Mouse (Mus musculus) hindbrain, postnatal 0 days (tissue): Measurements from ENCODE around the gene Ccdc124. TPM values are rescaled to one million over a fixed set of nuclear protein-coding genes. Genes with fewer than 3 reads are reported as not detected.

Source experiments
- ATAC-seq: fragments of 200-750 bp; cut with Nextera tagmentation; 2 replicates; pipeline ENCODE4 v1.8.0; 2017; ENCODE audit warnings: mild to moderate bottlenecking, moderate TSS enrichment, moderate library complexity
- DNase-seq: peaks from one replicate; pipeline ENCODE4 v3.0.0-alpha.2; 2015; ENCODE audit warnings: low spot score
- H3K27ac ChIP-seq: fragments of 300-500 bp; sonication (generic); 2 replicates; pipeline ENCODE4 v1.5.1; 2014; ENCODE audit warnings: mild to moderate bottlenecking
- H3K27me3 ChIP-seq: fragments of 300-500 bp; sonication (generic); 2 replicates; pipeline ENCODE4 v1.6.1; 2014; ENCODE audit warnings: low read length, mixed read lengths; ENCODE audit not compliant: insufficient read depth
- H3K36me3 ChIP-seq: fragments of 300-500 bp; sonication (generic); 2 replicates; pipeline ENCODE4 v1.6.1; 2014; ENCODE audit warnings: low read length, mixed read lengths; ENCODE audit not compliant: insufficient read depth
- H3K4me1 ChIP-seq: fragments of 300-500 bp; sonication (generic); 2 replicates; pipeline ENCODE4 v1.6.1; 2014; ENCODE audit warnings: antibody characterized with exemption, low read length, mixed read lengths; ENCODE audit not compliant: insufficient read depth
- H3K4me2 ChIP-seq: fragments of 300-500 bp; sonication (generic); 2 replicates; pipeline ENCODE4 v1.6.1; 2014; ENCODE audit warnings: low read depth, mild to moderate bottlenecking, low read length, moderate library complexity, mixed read lengths
- H3K4me3 ChIP-seq: fragments of 300-500 bp; sonication (generic); 2 replicates; pipeline ENCODE4 v1.5.1; 2014; ENCODE audit warnings: low read length
- H3K9ac ChIP-seq: fragments of 300-500 bp; sonication (generic); replicated peaks from 2 replicates; pipeline ENCODE4 v1.6.1; 2014; ENCODE audit warnings: mild to moderate bottlenecking, low read length, moderate library complexity, mixed read lengths
- H3K9me3 ChIP-seq: fragments of 300-500 bp; sonication (generic); 2 replicates; pipeline ENCODE4 v1.6.1; 2016; ENCODE audit warnings: low read length, mixed read lengths
- CTCF ChIP-seq: IDR thresholded peaks from 2 replicates; pipeline ENCODE4 v1.5.1; 2016; ENCODE audit warnings: antibody characterized with exemption, control low read depth, low read depth
- WGBS: fragments of 180-500 bp; shearing (Covaris S2); extraction: QIAGEN DNeasy Blood & Tissue Kit; methylation state at CpG from one replicate; pipeline ENCODE4 v1.1.7; 2014; 5-methylcytosine and 5-hydroxymethylcytosine counted together
- polyA plus RNA-seq: library from polyadenylated mRNA; unstranded; fragments of >200 nt; fragmentation: Nextera tagmentation; extraction: Ambion mirVana; gene quantifications from 2 replicates; pipeline ENCODE4 v1.2.1, GENCODE M21; 2015
- total RNA-seq: library from RNA; depleted of rRNA; stranded (reverse); fragments of >200 nt; gene quantifications from 2 replicates; pipeline ENCODE4 v1.2.3, GENCODE M21; 2014; rRNA removed

Gene Ccdc124
- total RNA-seq (36.0 and 45.1 TPM in 2 replicates), polyA plus RNA-seq (145 and 154 TPM in 2 replicates)

DNA sequence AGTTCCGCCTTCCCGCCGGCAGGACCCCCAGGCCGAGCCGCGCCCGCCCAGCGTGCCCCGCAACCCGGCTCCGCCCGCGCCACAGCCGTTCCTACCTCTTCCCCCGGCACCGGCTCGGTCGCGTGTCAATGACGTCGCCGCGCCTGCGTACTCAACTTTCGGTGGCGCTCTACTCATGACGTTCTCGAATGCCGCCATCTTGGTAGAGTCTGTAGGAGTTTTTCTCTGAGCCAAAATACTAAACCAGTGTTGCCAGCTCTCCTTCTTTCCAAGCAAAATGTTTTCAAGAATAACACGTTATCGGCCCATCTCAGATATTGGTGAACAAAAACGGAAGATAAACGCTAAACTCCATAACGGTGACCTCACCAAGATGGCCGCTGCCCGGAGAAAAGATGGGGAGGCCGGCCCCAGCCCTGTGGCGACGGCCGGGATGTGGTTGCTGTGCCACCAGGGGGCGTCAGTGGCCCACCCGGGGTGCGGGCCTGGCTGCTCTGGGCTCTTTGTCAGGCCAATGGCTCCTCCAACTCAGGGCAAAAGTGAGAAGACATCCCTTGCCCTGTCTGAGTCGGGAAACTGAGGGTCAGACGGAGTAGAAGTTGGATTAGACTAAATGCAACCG, at the start of gene Ccdc124:
Gene Ccdc124 (minus strand): TSS at position 572 of the 622 bp plus-strand sequence.
- peak within 1 kb of the TSS; percentile 97 for H3K4me2 ChIP-seq
- under 1% methylated on average over 46 of the region's 46 CpGs for WGBS
- H3K4me3 ChIP-seq, result peak within 1 kb of the TSS; percentile 92
- peak; percentile 97 for DNase-seq
- peak; percentile 95 for TF ChIP-seq CTCF
- peak; percentile 92 for ATAC-seq
- H3K9ac ChIP-seq, result peak within 1 kb of the TSS; percentile 70
- no peaks in the 10 kb centered on the region for H3K36me3 ChIP-seq
- peaks cover 8% of the 10 kb centered on the region; the same call in 1 of the 2 replicates for H3K4me1 ChIP-seq
- H3K27me3 ChIP-seq, result no peaks in the 10 kb centered on the region
- no peaks in the 10 kb centered on the region for H3K9me3 ChIP-seq
- peak within 1 kb of the TSS; percentile 84 for H3K27ac ChIP-seq

GRCm38 (mm10) chr8:70920049-70920922, 46.6 kb upstream of the Ccdc124 start:
- no peak overlapping the region for H3K4me3 ChIP-seq
- no peaks in the 10 kb centered on the region for H3K9me3 ChIP-seq
- WGBS, result 87% methylated on average over 9 of the region's 9 CpGs
- TF ChIP-seq CTCF, result no peak
- H3K4me1 ChIP-seq, result no peaks in the 10 kb centered on the region
- H3K27ac ChIP-seq, result no peak overlapping the region
- H3K36me3 ChIP-seq, result peaks cover 39% of the 10 kb centered on the region
- H3K9ac ChIP-seq, result no peak overlapping the region
- H3K27me3 ChIP-seq, result no peaks in the 10 kb centered on the region
- DNase-seq, result no peak
- H3K4me2 ChIP-seq, result no peak overlapping the region
- ATAC-seq, result no peak

GRCm38 (mm10) chr8:70914704-70915103, 41.0 kb upstream of the Ccdc124 start:
- 92% methylated on average over 17 of the region's 17 CpGs for WGBS
- no peak for TF ChIP-seq CTCF
- DNase-seq (no peak), ATAC-seq (no peak)
- no peak overlapping the region for H3K4me2 ChIP-seq
- H3K27ac ChIP-seq, result no peak overlapping the region
- no peak overlapping the region for H3K9ac ChIP-seq
- H3K36me3 ChIP-seq, result peaks cover 67% of the 10 kb centered on the region
- H3K27me3 ChIP-seq, result no peaks in the 10 kb centered on the region
- H3K9me3 ChIP-seq, result no peaks in the 10 kb centered on the region
- H3K4me1 ChIP-seq, result no peaks in the 10 kb centered on the region
- no peak overlapping the region for H3K4me3 ChIP-seq

DNA sequence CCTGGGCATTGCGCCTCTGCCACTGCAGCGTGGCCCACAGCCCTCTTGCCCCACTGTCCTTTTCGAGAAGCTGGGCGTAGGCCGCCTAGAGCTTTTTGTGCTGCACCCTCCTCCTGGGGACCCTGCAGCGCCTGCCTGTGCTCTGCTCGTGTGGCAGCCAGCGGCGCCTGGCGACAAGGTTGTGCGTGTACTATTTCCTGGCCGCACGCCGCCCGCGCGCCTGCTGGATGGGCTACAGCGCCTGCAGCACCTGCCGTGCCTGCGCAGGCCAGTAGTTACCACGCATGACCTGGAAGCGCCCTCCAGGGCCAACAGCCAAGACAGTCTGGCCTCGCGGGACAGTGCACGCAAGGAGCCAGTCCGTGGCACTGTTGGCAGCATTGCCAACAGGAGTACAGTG, 39.8 kb upstream of the Ccdc124 start:
- H3K27me3 ChIP-seq, result no peaks in the 10 kb centered on the region
- 93% methylated on average over 26 of the region's 26 CpGs for WGBS
- no peaks in the 10 kb centered on the region for H3K4me1 ChIP-seq
- no peak for ATAC-seq
- DNase-seq, result no peak
- TF ChIP-seq CTCF, result no peak
- peaks cover 64% of the 10 kb centered on the region for H3K36me3 ChIP-seq
- no peak overlapping the region for H3K4me3 ChIP-seq
- no peaks in the 10 kb centered on the region for H3K9me3 ChIP-seq
- no peak overlapping the region for H3K9ac ChIP-seq
- H3K27ac ChIP-seq, result no peak overlapping the region
- no peak overlapping the region for H3K4me2 ChIP-seq

- H3K9me3 ChIP-seq, result no peaks in the 10 kb centered on the region
- no peak for DNase-seq
- no peak for TF ChIP-seq CTCF
- ATAC-seq, result no peak
- H3K4me1 ChIP-seq, result no peaks in the 10 kb centered on the region
- peaks cover 60% of the 10 kb centered on the region for H3K36me3 ChIP-seq
- H3K27ac ChIP-seq, result no peak overlapping the region
- H3K9ac ChIP-seq, result no peak overlapping the region
- no peak overlapping the region for H3K4me2 ChIP-seq
- H3K4me3 ChIP-seq, result no peak overlapping the region
- 96% methylated on average over 30 of the region's 30 CpGs for WGBS
- no peaks in the 10 kb centered on the region for H3K27me3 ChIP-seq
Measured at GRCm38 (mm10) chr8:70912955-70913354, 39.2 kb upstream of the Ccdc124 start.

DNA sequence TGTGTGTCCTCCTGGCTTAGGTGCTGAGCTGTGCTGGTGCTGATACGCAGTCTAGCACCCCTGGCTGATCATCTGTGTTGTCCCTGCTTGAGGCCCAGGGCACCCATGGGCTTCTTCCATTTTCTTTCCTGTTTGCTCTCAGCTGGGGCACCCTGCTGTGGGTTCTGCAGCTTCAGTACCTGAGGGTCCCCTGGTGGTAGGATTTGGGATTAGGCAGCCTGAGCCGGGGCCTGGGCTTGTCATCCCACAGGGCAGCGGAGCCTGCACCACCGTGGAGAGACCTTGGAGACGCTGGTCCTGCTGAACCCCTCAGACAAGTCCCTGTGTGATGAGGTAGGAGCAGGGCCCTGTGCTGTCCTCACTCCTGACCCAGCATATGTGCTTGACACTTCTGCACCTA, 37.9 kb upstream of the Ccdc124 start:
- no peak overlapping the region for H3K27ac ChIP-seq
- H3K4me2 ChIP-seq, result no peak overlapping the region
- H3K36me3 ChIP-seq, result peaks cover 48% of the 10 kb centered on the region
- ATAC-seq, result no peak
- no peak overlapping the region for H3K4me3 ChIP-seq
- H3K9ac ChIP-seq, result no peak overlapping the region
- H3K27me3 ChIP-seq, result no peaks in the 10 kb centered on the region
- DNase-seq, result no peak
- peak; percentile 48 for TF ChIP-seq CTCF
- WGBS, result 82% methylated on average over 5 of the region's 5 CpGs
- peaks cover 6% of the 10 kb centered on the region; the same call in 1 of the 2 replicates for H3K4me1 ChIP-seq
- H3K9me3 ChIP-seq, result no peaks in the 10 kb centered on the region

- Histone ChIP-seq H3K4me1 (peaks cover 7% of the 10 kb centered on the region; the same call in 1 of the 2 replicates), H3K9me3 (no peaks in the 10 kb centered on the region), H3K4me2 (no peak overlapping the region), H3K27me3 (no peaks in the 10 kb centered on the region), H3K27ac (no peak overlapping the region), H3K9ac (no peak overlapping the region), H3K4me3 (no peak overlapping the region), H3K36me3 (peaks cover 10% of the 10 kb centered on the region)
- no peak for ATAC-seq
- DNase-seq, result no peak
- 97% methylated on average over 2 of the region's 2 CpGs for WGBS
- no peak for TF ChIP-seq CTCF
Measured at GRCm38 (mm10) chr8:70907518-70907917, 33.8 kb upstream of the Ccdc124 start.
